Comparison of ENCODE assay signal across 23 mouse cellular contexts in genomic region chr3:144386446-144386845, GRCm38 (mm10).
A peak's percentile ranks its signal among the peaks of the same experiment; 100 is the strongest.
DNase-seq lines count a peak whose midpoint lies in the region; ATAC-seq and TF ChIP-seq lines count a peak whose summit lies in the region.
"Had no signal": no experiment of that assay in that cellular context is flagged by ENCODE, and none has a peak within 500 bp of the region (broad histone marks: within the 10 kb centered on the region; RNA-seq: fewer than 3 reads in every experiment).

No protein-coding gene starts in this region.

- H3K36me3 ChIP-seq in forebrain, embryonic 13.5 days (ENCODE audit: poor library complexity, severe bottlenecking): no peaks in the 10 kb centered on the region
- no peaks in the 10 kb centered on the region for H3K36me3 ChIP-seq in forebrain, embryonic 14.5 days (ENCODE audit: control insufficient read depth, insufficient read depth, low read length)
- no peaks in the 10 kb centered on the region for H3K36me3 ChIP-seq in forebrain, postnatal 0 days (ENCODE audit: insufficient read depth)
- no peaks in the 10 kb centered on the region for H3K36me3 ChIP-seq in forebrain, embryonic 11.5 days (ENCODE audit: control insufficient read depth, insufficient read depth, low read length)
- H3K36me3 ChIP-seq in kidney, embryonic 16.5 days (ENCODE audit: insufficient read depth, low read length): no peaks in the 10 kb centered on the region
- H3K36me3 ChIP-seq in liver, postnatal 0 days (replicated peaks; ENCODE audit: insufficient read depth, low read length): no peaks in the 10 kb centered on the region
- no peaks in the 10 kb centered on the region for H3K36me3 ChIP-seq in liver, embryonic 11.5 days (ENCODE audit: control insufficient read depth, insufficient read depth, low read length)
- H3K36me3 ChIP-seq: heart, embryonic 12.5 days; heart, embryonic 15.5 days; hindbrain, embryonic 10.5 days; hindbrain, embryonic 13.5 days had no signal

- no peak for TF ChIP-seq EP300 in liver, postnatal 0 days (IDR thresholded peaks at IDR 0.05; ENCODE audit: low read depth)

- no peak for TF ChIP-seq CTCF in forebrain, postnatal 0 days (IDR thresholded peaks at IDR 0.05; ENCODE audit: low read depth)
- no peak for TF ChIP-seq CTCF in liver, postnatal 0 days (IDR thresholded peaks at IDR 0.05; ENCODE audit: low read depth)

- H3K9ac ChIP-seq in forebrain, embryonic 13.5 days: no peak overlapping the region
- no peak overlapping the region for H3K9ac ChIP-seq in forebrain, embryonic 14.5 days (ENCODE audit: low read length)
- no peak overlapping the region for H3K9ac ChIP-seq in forebrain, postnatal 0 days
- no peak overlapping the region for H3K9ac ChIP-seq in forebrain, embryonic 11.5 days (ENCODE audit: low read length)
- no peak overlapping the region for H3K9ac ChIP-seq in kidney, embryonic 16.5 days (replicated peaks; ENCODE audit: low read length)
- no peak overlapping the region for H3K9ac ChIP-seq in liver, postnatal 0 days (replicated peaks)
- H3K9ac ChIP-seq in liver, embryonic 11.5 days (ENCODE audit: low read depth, low read length): no peak overlapping the region
- H3K9ac ChIP-seq: heart, embryonic 12.5 days; heart, embryonic 15.5 days; hindbrain, embryonic 13.5 days had no signal

- no peak overlapping the region for H3K27ac ChIP-seq in forebrain, embryonic 13.5 days
- no peak overlapping the region for H3K27ac ChIP-seq in forebrain, embryonic 14.5 days (ENCODE audit: low read depth, low read length)
- no peak overlapping the region for H3K27ac ChIP-seq in forebrain, postnatal 0 days (ENCODE audit: low read depth, low read length)
- no peak overlapping the region for H3K27ac ChIP-seq in forebrain, embryonic 11.5 days (ENCODE audit: low read depth, low read length)
- no peak overlapping the region for H3K27ac ChIP-seq in kidney, embryonic 16.5 days (ENCODE audit: low read length)
- no peak overlapping the region for H3K27ac ChIP-seq in liver, postnatal 0 days (ENCODE audit: low read depth)
- H3K27ac ChIP-seq in liver, embryonic 11.5 days (ENCODE audit: low read depth, low read length): no peak overlapping the region
- H3K27ac ChIP-seq: heart, embryonic 15.5 days; hindbrain, embryonic 10.5 days; hindbrain, embryonic 13.5 days had no signal

- H3K4me1 ChIP-seq in forebrain, embryonic 13.5 days: no peaks in the 10 kb centered on the region
- no peaks in the 10 kb centered on the region for H3K4me1 ChIP-seq in forebrain, embryonic 14.5 days (ENCODE audit: control insufficient read depth, insufficient read depth, low read length)
- no peaks in the 10 kb centered on the region for H3K4me1 ChIP-seq in forebrain, postnatal 0 days (ENCODE audit: insufficient read depth)
- H3K4me1 ChIP-seq in forebrain, embryonic 11.5 days (replicated peaks; ENCODE audit: control insufficient read depth, insufficient read depth, low read length): no peaks in the 10 kb centered on the region
- peaks cover 4% of the 10 kb centered on the region; the same call in 1 of the 2 replicates for H3K4me1 ChIP-seq in kidney, embryonic 16.5 days (ENCODE audit: insufficient read depth, low read length)
- no peaks in the 10 kb centered on the region; the same call in 1 of the 2 replicates for H3K4me1 ChIP-seq in liver, postnatal 0 days (ENCODE audit: insufficient read depth)
- no peaks in the 10 kb centered on the region for H3K4me1 ChIP-seq in liver, embryonic 11.5 days (replicated peaks; ENCODE audit: control insufficient read depth, insufficient read depth, low read length)
- H3K4me1 ChIP-seq: hindbrain, embryonic 13.5 days had no signal

- no peak overlapping the region for H3K4me2 ChIP-seq in forebrain, embryonic 13.5 days
- H3K4me2 ChIP-seq in forebrain, embryonic 14.5 days (ENCODE audit: low read length): no peak overlapping the region
- no peak overlapping the region for H3K4me2 ChIP-seq in forebrain, postnatal 0 days (ENCODE audit: low read depth)
- no peak overlapping the region for H3K4me2 ChIP-seq in forebrain, embryonic 11.5 days (ENCODE audit: low read depth, low read length, severe bottlenecking)
- no peak overlapping the region for H3K4me2 ChIP-seq in kidney, embryonic 16.5 days (replicated peaks; ENCODE audit: low read depth, low read length)
- no peak overlapping the region for H3K4me2 ChIP-seq in liver, postnatal 0 days (ENCODE audit: low read depth, low read length)
- no peak overlapping the region for H3K4me2 ChIP-seq in liver, embryonic 11.5 days
- H3K4me2 ChIP-seq: heart, embryonic 12.5 days; heart, embryonic 15.5 days; hindbrain, embryonic 13.5 days had no signal

- H3K4me3 ChIP-seq in forebrain, embryonic 13.5 days: no peak overlapping the region
- H3K4me3 ChIP-seq in forebrain, embryonic 14.5 days (ENCODE audit: low read depth, low read length): no peak overlapping the region
- H3K4me3 ChIP-seq in forebrain, postnatal 0 days (ENCODE audit: low read depth, low read length): no peak overlapping the region
- H3K4me3 ChIP-seq in forebrain, embryonic 11.5 days (ENCODE audit: low read depth, low read length): no peak overlapping the region
- no peak overlapping the region for H3K4me3 ChIP-seq in kidney, embryonic 16.5 days (ENCODE audit: low read length)
- no peak overlapping the region for H3K4me3 ChIP-seq in liver, postnatal 0 days (ENCODE audit: low read depth, low read length)
- no peak overlapping the region for H3K4me3 ChIP-seq in liver, embryonic 11.5 days (ENCODE audit: low read depth, low read length)
- H3K4me3 ChIP-seq: heart, embryonic 12.5 days; heart, embryonic 15.5 days; hindbrain, embryonic 10.5 days; hindbrain, embryonic 13.5 days had no signal

- H3K9me3 ChIP-seq in forebrain, embryonic 13.5 days (replicated peaks): no peaks in the 10 kb centered on the region
- no peaks in the 10 kb centered on the region for H3K9me3 ChIP-seq in forebrain, embryonic 14.5 days (replicated peaks; ENCODE audit: control insufficient read depth, low read length)
- H3K9me3 ChIP-seq in forebrain, postnatal 0 days (ENCODE audit: low read length): no peaks in the 10 kb centered on the region
- H3K9me3 ChIP-seq in forebrain, embryonic 11.5 days (ENCODE audit: control insufficient read depth, low read length): no peaks in the 10 kb centered on the region
- no peaks in the 10 kb centered on the region for H3K9me3 ChIP-seq in kidney, embryonic 16.5 days (ENCODE audit: low read length)
- H3K9me3 ChIP-seq in liver, postnatal 0 days (ENCODE audit: low read length): no peaks in the 10 kb centered on the region
- H3K9me3 ChIP-seq in liver, embryonic 11.5 days (ENCODE audit: control insufficient read depth, low read length): no peaks in the 10 kb centered on the region
- H3K9me3 ChIP-seq: heart, embryonic 12.5 days; heart, embryonic 15.5 days; hindbrain, embryonic 10.5 days; hindbrain, embryonic 13.5 days had no signal

- H3K27me3 ChIP-seq in forebrain, embryonic 13.5 days: peaks cover 10% of the 10 kb centered on the region
- H3K27me3 ChIP-seq in forebrain, embryonic 14.5 days (replicated peaks; ENCODE audit: control insufficient read depth, insufficient read depth, low read length): 0 out of 2 replicates have a peak, but pooled peaks cover 9% of the 10 kb centered on the region
- peaks cover 5% of the 10 kb centered on the region; the same call in 1 of the 2 replicates for H3K27me3 ChIP-seq in forebrain, postnatal 0 days (ENCODE audit: insufficient read depth, low read length)
- H3K27me3 ChIP-seq in forebrain, embryonic 11.5 days (ENCODE audit: control insufficient read depth, insufficient read depth, low read length): no peaks in the 10 kb centered on the region
- H3K27me3 ChIP-seq in kidney, embryonic 16.5 days (ENCODE audit: insufficient read depth, low read length): no peaks in the 10 kb centered on the region; the same call in 1 of the 2 replicates
- H3K27me3 ChIP-seq in liver, postnatal 0 days (ENCODE audit: insufficient read depth, low read length): no peaks in the 10 kb centered on the region
- no peaks in the 10 kb centered on the region for H3K27me3 ChIP-seq in liver, embryonic 11.5 days (replicated peaks; ENCODE audit: control insufficient read depth, insufficient read depth, low read length)
- H3K27me3 ChIP-seq: heart, embryonic 15.5 days had no signal

- no peak for DNase-seq in forebrain, embryonic 14.5 days (ENCODE audit: low spot score)
- no peak for DNase-seq in forebrain, postnatal 0 days
- DNase-seq in forebrain, embryonic 11.5 days (ENCODE audit: low spot score): no peak
- no peak for DNase-seq in kidney, adult 18-20 months
- DNase-seq in liver, postnatal 0 days: no peak
- DNase-seq in liver, embryonic 11.5 days (ENCODE audit: low spot score): no peak
- DNase-seq: adrenal gland, postnatal 10 days; adrenal gland, postnatal 36 days; cerebellum, adult 18-20 months; cerebellum, adult 9-10 months; cerebellum, postnatal 14 days; gastrocnemius, postnatal 25 days; heart, adult 18-20 months; heart, postnatal 10 days; heart, postnatal 36 days had no signal

- peak; percentile 45; the same call in 1 of the 2 replicates for ATAC-seq in forebrain, embryonic 13.5 days
- no peak for ATAC-seq in forebrain, embryonic 14.5 days
- peak; percentile 75 for ATAC-seq in forebrain, postnatal 0 days
- no peak for ATAC-seq in forebrain, embryonic 11.5 days (replicated peaks; ENCODE audit: low FRiP score)
- ATAC-seq in kidney, embryonic 16.5 days (ENCODE audit: low FRiP score, low TSS enrichment): peak; percentile 49; the same call in 1 of the 2 replicates
- ATAC-seq in liver, postnatal 0 days: peak; percentile 36; the same call in 1 of the 2 replicates
- no peak for ATAC-seq in liver, embryonic 11.5 days (replicated peaks; ENCODE audit: low FRiP score)
- ATAC-seq: activated CD4-positive, CD25-positive, alpha-beta regulatory T cell, adult 4 months; hindbrain, embryonic 16.5 days had no signal

- 83% methylated on average over 4 of the region's 4 CpGs for WGBS in forebrain, embryonic 13.5 days
- WGBS in forebrain, embryonic 14.5 days: 87% methylated on average over 4 of the region's 4 CpGs
- WGBS in forebrain, postnatal 0 days: 58% methylated on average over 4 of the region's 4 CpGs
- WGBS in forebrain, embryonic 11.5 days: 91% methylated on average over 4 of the region's 4 CpGs
- 67% methylated on average over 4 of the region's 4 CpGs for WGBS in kidney, embryonic 16.5 days
- WGBS in liver, postnatal 0 days (ENCODE audit: insufficient replicate concordance): 69% methylated on average over 4 of the region's 4 CpGs
- 71% methylated on average over 4 of the region's 4 CpGs for WGBS in liver, embryonic 11.5 days

Comparison
In these comparisons a context has a peak if more than half of its experiments do, and no peak if none do; other contexts are left out.
1. ATAC-seq: peak in forebrain, embryonic 13.5 days (single experiment), forebrain, postnatal 0 days (single experiment), kidney, embryonic 16.5 days (single experiment) and liver, postnatal 0 days (single experiment); none in forebrain, embryonic 14.5 days (single experiment), forebrain, embryonic 11.5 days (single experiment) and liver, embryonic 11.5 days (single experiment).